Mouse (Mus musculus): ENCODE data around the gene Polg2. TPM values are rescaled to one million over a fixed set of nuclear protein-coding genes. Genes with fewer than 3 reads are reported as not detected.
"Not testable (repeated sequence)": the region's sequence is repeated elsewhere in the genome, so short reads cannot be mapped to it uniquely, and the experiment has no call there.

The Polg2 gene
- polyA plus RNA-seq, 1 experiment from 2014 or later, result 9.1 TPM

GRCm38 (mm10) chr11:106736614-106737013, 42.7 kb downstream of the Polg2 start:
- Histone ChIP-seq H3K4me1 (replicated peaks) (peaks cover 19% of the 10 kb centered on the region), H3K4me3 (no peak overlapping the region), H3K4me2 (no peak overlapping the region), H3K9me3 (no peaks in the 10 kb centered on the region), H3K27me3 (peaks cover 11% of the 10 kb centered on the region; the same call in 1 of the 2 replicates), H3K36me3 (no peaks in the 10 kb centered on the region), H3K9ac (peak overlapping the region; percentile 59; the same call in 1 of the 2 replicates), H3K27ac (peak overlapping the region; percentile 88)
- WGBS, result 30% methylated on average over 3 of the region's 3 CpGs
- 0 out of 2 replicates have a peak, but pooled peaks have one; percentile 28 for ATAC-seq (ENCODE audit: low FRiP score)

DNA sequence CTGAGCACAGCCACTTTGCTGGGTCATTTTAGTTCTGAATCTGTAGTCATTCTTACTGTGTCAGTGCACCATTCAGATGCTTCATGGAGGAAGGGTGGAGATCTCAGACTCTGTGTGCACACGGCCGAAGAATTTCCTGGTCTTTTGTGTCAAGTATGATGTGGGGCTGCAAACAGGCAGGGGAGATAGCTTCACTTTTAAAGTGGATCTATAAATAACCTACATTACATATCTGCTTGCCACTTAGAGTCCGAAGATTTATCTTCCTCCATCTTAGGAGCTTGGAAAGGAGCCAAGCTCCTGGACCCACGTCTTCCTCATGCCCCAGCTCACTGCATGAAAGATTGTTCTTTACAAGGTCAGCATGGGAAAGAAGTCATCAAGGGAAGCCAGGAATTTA, 48.6 kb downstream of the Polg2 start:
- no peak overlapping the region for H3K4me3 ChIP-seq
- no peak overlapping the region for H3K27ac ChIP-seq
- no peak for ATAC-seq (ENCODE audit: low FRiP score)
- no peaks in the 10 kb centered on the region for H3K9me3 ChIP-seq
- no peaks in the 10 kb centered on the region for H3K36me3 ChIP-seq
- H3K4me1 ChIP-seq (replicated peaks), result 0 out of 2 replicates have a peak, but pooled peaks cover 9% of the 10 kb centered on the region
- WGBS, result 80% methylated on average over 4 of the region's 4 CpGs
- H3K9ac ChIP-seq, result no peak overlapping the region
- no peak overlapping the region for H3K4me2 ChIP-seq
- no peaks in the 10 kb centered on the region for H3K27me3 ChIP-seq

- ATAC-seq (ENCODE audit: low FRiP score), result no peak
- WGBS, result 100% methylated on average over 1 of the region's 1 CpGs
Measured at GRCm38 (mm10) chr11:106729656-106730055, 49.7 kb downstream of the Polg2 start.

DNA sequence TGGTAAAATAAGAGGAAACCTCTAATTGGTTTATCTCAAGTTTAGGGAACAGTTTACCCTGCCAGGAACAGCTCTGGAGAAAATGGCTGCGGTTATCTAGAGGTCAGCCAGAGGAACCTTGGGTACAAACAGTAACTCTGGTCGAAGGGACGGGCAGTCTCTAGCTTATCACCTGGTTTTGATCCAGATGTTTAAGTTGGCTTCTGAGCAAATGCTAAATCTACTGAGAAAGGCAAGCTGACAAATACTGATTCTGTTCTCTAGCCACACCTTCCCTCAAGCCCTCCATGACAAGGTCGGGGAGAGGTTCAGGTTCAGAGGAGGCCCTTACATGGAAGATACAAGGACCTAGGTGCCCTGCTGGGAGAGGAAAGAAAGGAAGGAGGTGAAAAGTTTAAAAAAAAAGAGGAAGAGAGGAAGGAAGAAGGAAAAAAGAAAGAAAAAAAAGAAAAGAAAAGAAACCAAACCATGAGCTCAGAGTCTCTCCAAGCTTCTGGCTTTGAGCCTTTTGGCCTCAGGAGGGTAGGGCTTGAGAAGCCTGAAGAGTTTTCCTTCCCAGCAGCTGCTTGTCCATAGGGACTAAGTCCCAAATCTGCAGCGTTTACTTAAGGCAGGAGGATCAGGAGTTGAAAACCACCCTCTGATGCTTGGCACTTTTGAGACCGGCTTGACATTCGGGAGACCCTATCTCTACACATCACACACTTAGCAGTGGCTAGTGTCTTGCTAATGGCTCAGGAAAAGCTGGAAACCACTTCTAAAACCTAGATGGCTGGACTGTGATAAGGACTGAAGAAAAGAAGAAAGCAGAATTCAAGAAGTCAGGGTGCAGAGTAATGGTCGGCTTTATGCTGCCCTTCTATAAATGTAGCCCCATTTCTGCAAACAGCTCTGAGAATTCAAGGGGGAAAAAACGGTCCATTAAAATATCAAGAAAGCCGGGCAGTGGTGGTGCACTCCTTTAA, 50.7 kb downstream of the Polg2 start:
- Histone ChIP-seq H3K4me1 (replicated peaks) (0 out of 2 replicates have a peak, but pooled peaks cover 9% of the 10 kb centered on the region), H3K9ac (no peak overlapping the region), H3K4me3 (no peak overlapping the region), H3K4me2 (no peak overlapping the region), H3K27me3 (no peaks in the 10 kb centered on the region), H3K9me3 (no peaks in the 10 kb centered on the region), H3K36me3 (no peaks in the 10 kb centered on the region), H3K27ac (no peak overlapping the region)
- no peak for ATAC-seq (ENCODE audit: low FRiP score)
- 88% methylated on average over 10 of the region's 10 CpGs for WGBS

More at GRCm38 (mm10) chr11:106729656-106730055, 49.7 kb downstream of the Polg2 start:
- Histone ChIP-seq H3K4me1 (replicated peaks) (0 out of 2 replicates have a peak, but pooled peaks cover 9% of the 10 kb centered on the region), H3K9ac (no peak overlapping the region), H3K9me3 (no peaks in the 10 kb centered on the region), H3K36me3 (no peaks in the 10 kb centered on the region), H3K27ac (no peak overlapping the region), H3K4me2 (no peak overlapping the region), H3K4me3 (no peak overlapping the region), H3K27me3 (no peaks in the 10 kb centered on the region)

DNA sequence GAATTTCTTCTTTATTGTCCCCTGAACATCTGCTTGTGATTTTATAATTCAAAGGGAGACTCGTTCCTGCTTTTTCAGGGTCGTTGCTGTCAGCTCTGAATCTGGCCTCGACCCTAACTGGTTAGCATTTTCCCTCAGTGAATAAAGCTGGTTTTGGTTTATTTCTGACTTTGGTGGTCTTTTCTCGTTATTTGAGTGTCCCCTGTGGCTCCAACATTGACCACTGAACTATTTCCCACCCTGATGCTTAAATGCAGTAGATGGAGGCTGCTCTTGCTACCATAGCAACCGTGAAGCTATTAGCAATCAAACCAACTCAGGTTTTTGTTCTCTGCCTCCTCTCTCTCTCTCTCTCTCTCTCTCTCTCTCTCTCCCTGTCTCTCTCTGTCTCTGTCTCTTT, 51.4 kb downstream of the Polg2 start:
- Histone ChIP-seq H3K9me3 (no peaks in the 10 kb centered on the region), H3K4me3 (no peak overlapping the region), H3K27ac (no peak overlapping the region), H3K4me2 (no peak overlapping the region), H3K9ac (no peak overlapping the region), H3K4me1 (replicated peaks) (0 out of 2 replicates have a peak, but pooled peaks cover 9% of the 10 kb centered on the region), H3K36me3 (no peaks in the 10 kb centered on the region), H3K27me3 (no peaks in the 10 kb centered on the region)
- WGBS, result 29% methylated on average over 5 of the region's 5 CpGs
- ATAC-seq (ENCODE audit: low FRiP score), result no peak

DNA sequence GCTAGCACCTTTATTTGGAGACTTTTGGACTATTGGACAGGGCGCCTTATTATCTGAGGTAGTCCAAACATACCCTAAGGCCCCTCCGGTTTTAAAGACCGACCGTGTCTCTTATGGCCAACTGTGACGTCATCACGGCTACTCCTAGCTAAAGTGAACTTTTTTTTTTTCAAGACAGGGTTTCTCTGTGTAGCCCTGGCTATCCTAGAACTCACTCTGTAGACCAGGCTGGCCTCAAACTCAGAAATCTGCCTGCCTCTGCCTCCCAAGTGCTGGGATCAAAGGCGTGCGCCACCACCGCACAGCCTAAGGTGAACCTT, 54.5 kb downstream of the Polg2 start:
- H3K27ac ChIP-seq; H3K9ac ChIP-seq; ATAC-seq (ENCODE audit: low FRiP score); H3K9me3 ChIP-seq; H3K4me3 ChIP-seq; H3K27me3 ChIP-seq; H3K4me2 ChIP-seq; H3K36me3 ChIP-seq: not testable (repeated sequence)
- H3K4me1 ChIP-seq (replicated peaks), result 0 out of 2 replicates have a peak, but pooled peaks cover 11% of the 10 kb centered on the region
- 98% methylated on average over 9 of the region's 9 CpGs for WGBS

- Histone ChIP-seq H3K4me2 (no peak overlapping the region), H3K36me3 (no peaks in the 10 kb centered on the region), H3K9ac (no peak overlapping the region), H3K27ac (no peak overlapping the region), H3K4me3 (no peak overlapping the region), H3K27me3 (no peaks in the 10 kb centered on the region), H3K4me1 (replicated peaks) (0 out of 2 replicates have a peak, but pooled peaks cover 11% of the 10 kb centered on the region), H3K9me3 (no peaks in the 10 kb centered on the region)
- ATAC-seq (ENCODE audit: low FRiP score), result no peak
- WGBS, result 92% methylated on average over 10 of the region's 10 CpGs
Measured at GRCm38 (mm10) chr11:106724176-106724915, 55.0 kb downstream of the Polg2 start.

DNA sequence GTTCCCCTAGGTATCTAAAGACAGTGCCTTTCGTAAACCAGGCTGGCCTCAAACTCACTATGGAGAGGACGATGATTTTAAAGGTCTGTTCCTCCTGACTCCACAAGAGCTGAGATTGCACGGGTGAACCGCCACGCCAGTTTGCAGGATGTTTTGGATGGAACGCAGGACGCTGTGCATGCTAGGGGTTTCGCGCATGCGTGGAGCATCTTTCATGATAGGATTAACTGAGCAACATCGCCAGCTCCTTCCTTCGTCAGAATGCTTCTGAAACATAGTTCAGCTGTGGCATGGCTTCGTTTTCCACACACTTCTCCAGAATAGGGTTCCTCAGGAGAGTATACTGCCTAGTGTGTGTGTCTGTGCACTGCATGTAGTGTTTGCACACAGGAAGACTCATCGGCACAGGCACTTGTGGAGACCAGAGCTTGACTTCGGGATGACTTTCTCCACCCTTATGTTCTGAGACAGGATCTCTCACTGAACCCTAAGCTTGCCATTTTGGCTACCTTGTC, 55.7 kb downstream of the Polg2 start:
- no peak overlapping the region for H3K4me3 ChIP-seq
- H3K27me3 ChIP-seq, result no peaks in the 10 kb centered on the region
- H3K9me3 ChIP-seq, result no peaks in the 10 kb centered on the region
- H3K36me3 ChIP-seq, result no peaks in the 10 kb centered on the region
- no peak overlapping the region for H3K27ac ChIP-seq
- whole genome bisulfite sequencing, result 80% methylated on average over 15 of the region's 15 CpGs
- 0 out of 2 replicates have a peak, but pooled peaks cover 11% of the 10 kb centered on the region for H3K4me1 ChIP-seq (replicated peaks)
- no peak overlapping the region for H3K9ac ChIP-seq
- H3K4me2 ChIP-seq, result 0 out of 2 replicates have a peak overlapping the region, but pooled peaks have one; percentile 10
- no peak for ATAC-seq (ENCODE audit: low FRiP score)

DNA sequence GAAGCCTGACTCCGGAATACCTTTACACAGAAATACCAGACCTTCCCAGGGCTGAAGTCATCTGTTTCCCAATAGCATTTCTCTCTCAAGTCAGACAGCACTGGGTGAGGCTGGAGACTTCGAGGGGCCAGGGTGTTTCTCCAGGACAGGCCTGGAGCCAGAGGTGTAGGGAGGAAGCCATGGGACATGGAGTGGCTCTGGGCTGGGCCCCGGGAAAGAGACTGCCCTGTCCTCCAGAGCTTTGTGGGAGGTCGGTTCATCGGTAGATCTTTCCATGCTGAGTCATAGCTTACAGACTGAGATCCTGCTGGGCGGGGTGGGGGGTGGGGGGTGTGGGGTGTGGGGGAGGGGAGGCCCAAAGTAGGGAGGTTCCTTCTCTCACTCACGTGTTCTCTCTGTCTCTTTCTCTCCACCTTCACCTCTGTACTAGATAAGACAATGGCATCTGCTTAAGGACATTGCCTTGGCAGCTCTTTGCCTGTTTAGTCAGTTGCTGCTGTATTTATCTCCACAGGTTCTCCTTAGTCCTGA, 56.4 kb downstream of the Polg2 start:
- no peaks in the 10 kb centered on the region for H3K27me3 ChIP-seq
- 0 out of 2 replicates have a peak, but pooled peaks cover 4% of the 10 kb centered on the region for H3K4me1 ChIP-seq (replicated peaks)
- no peak overlapping the region for H3K27ac ChIP-seq
- no peaks in the 10 kb centered on the region for H3K36me3 ChIP-seq
- no peak overlapping the region for H3K4me3 ChIP-seq
- no peak overlapping the region for H3K9ac ChIP-seq
- H3K9me3 ChIP-seq, result no peaks in the 10 kb centered on the region
- H3K4me2 ChIP-seq, result no peak overlapping the region
- 23% methylated on average over 7 of the region's 7 CpGs for WGBS
- no peak for ATAC-seq (ENCODE audit: low FRiP score)

GRCm38 (mm10) chr11:106720379-106720778, 59.0 kb downstream of the Polg2 start:
- Histone ChIP-seq H3K4me3 (no peak overlapping the region), H3K9ac (no peak overlapping the region), H3K9me3 (no peaks in the 10 kb centered on the region), H3K36me3 (no peaks in the 10 kb centered on the region), H3K27me3 (no peaks in the 10 kb centered on the region), H3K27ac (no peak overlapping the region), H3K4me2 (no peak overlapping the region), H3K4me1 (replicated peaks) (0 out of 2 replicates have a peak, but pooled peaks cover 3% of the 10 kb centered on the region)
- WGBS, result 91% methylated on average over 8 of the region's 8 CpGs
- no peak for ATAC-seq (ENCODE audit: low FRiP score)
